Mouse (Mus musculus) ES-Bruce4 (cell line): ENCODE results near the gene Inpp5a. TPM values are rescaled to one million over a fixed set of nuclear protein-coding genes. Genes with fewer than 3 reads are reported as not detected.

Experiments
- H3K27ac ChIP-seq: 2 replicates; pipeline ENCODE4 v1.5.1; 2012; ENCODE audit warnings: low read length, inconsistent platforms; ENCODE audit not compliant: insufficient read depth
- H3K27me3 ChIP-seq: 2 replicates; pipeline ENCODE4 v1.6.1; 2012; ENCODE audit warnings: mild to moderate bottlenecking, low read length, inconsistent platforms; ENCODE audit not compliant: control insufficient read depth, poor library complexity, insufficient read depth, severe bottlenecking
- H3K36me3 ChIP-seq: 2 replicates; pipeline ENCODE4 v1.6.1; 2012; ENCODE audit warnings: inconsistent platforms, mild to moderate bottlenecking, low read length, moderate library complexity; ENCODE audit not compliant: control insufficient read depth, poor library complexity, insufficient read depth, severe bottlenecking
- H3K4me1 ChIP-seq: one replicate; pipeline ENCODE4 v1.8.1; 2011; ENCODE audit warnings: low read length; ENCODE audit not compliant: control insufficient read depth, insufficient read depth
- H3K4me3 ChIP-seq: 2 replicates; pipeline ENCODE4 v1.5.1; 2011; ENCODE audit warnings: low read depth, mild to moderate bottlenecking, low read length
- H3K9ac ChIP-seq: 2 replicates; pipeline ENCODE4 v1.6.1; 2012; ENCODE audit warnings: low read depth, mild to moderate bottlenecking, inconsistent platforms; ENCODE audit not compliant: poor library complexity, severe bottlenecking
- H3K9me3 ChIP-seq: replicated peaks from 2 replicates; pipeline ENCODE4 v1.6.1; 2012; ENCODE audit warnings: mild to moderate bottlenecking, low read length, inconsistent platforms; ENCODE audit not compliant: control insufficient read depth, poor library complexity, insufficient read depth, severe bottlenecking
- CTCF ChIP-seq: IDR thresholded peaks from one replicate; pipeline ENCODE4 v1.8.1; 2011; ENCODE audit warnings: low read depth, low read length
- EP300 ChIP-seq: IDR thresholded peaks from 2 replicates; pipeline ENCODE4 v1.6.1; 2011; ENCODE audit warnings: low read depth, low read length; ENCODE audit not compliant: insufficient read depth
- POLR2A ChIP-seq: IDR thresholded peaks from one replicate; pipeline ENCODE4 v1.8.1; 2011; ENCODE audit warnings: low read length; ENCODE audit not compliant: insufficient read depth
- polyA plus RNA-seq: library from polyadenylated mRNA; stranded (reverse); fragments of >200 nt; gene quantifications from 2 replicates; pipeline ENCODE4 v1.2.4, GENCODE M21; 2011; ENCODE audit warnings: low read depth; ENCODE audit not compliant: missing spikeins, insufficient read depth, insufficient read length

The Inpp5a gene
- polyA plus RNA-seq, 1 experiment, result 37.6 TPM

GRCm38 (mm10) chr7:139550086-139550783 is 161.3 kb downstream of the Inpp5a start:
- no peaks in the 10 kb centered on the region for H3K27me3 ChIP-seq
- H3K36me3 ChIP-seq, result no peaks in the 10 kb centered on the region
- TF ChIP-seq CTCF (no peak), POLR2A (no peak), EP300 (no peak)
- no peaks in the 10 kb centered on the region for H3K9me3 ChIP-seq
- no peaks in the 10 kb centered on the region for H3K4me1 ChIP-seq
- no peak overlapping the region for H3K4me3 ChIP-seq
- no peak overlapping the region for H3K9ac ChIP-seq
- no peak overlapping the region for H3K27ac ChIP-seq

GRCm38 (mm10) chr7:139551519-139551918 is 162.6 kb downstream of the Inpp5a start:
- no peaks in the 10 kb centered on the region for H3K9me3 ChIP-seq
- no peak overlapping the region for H3K27ac ChIP-seq
- TF ChIP-seq POLR2A (no peak), EP300 (no peak), CTCF (no peak)
- H3K9ac ChIP-seq, result no peak overlapping the region
- no peaks in the 10 kb centered on the region for H3K4me1 ChIP-seq
- H3K27me3 ChIP-seq, result no peaks in the 10 kb centered on the region
- H3K4me3 ChIP-seq, result no peak overlapping the region
- no peaks in the 10 kb centered on the region for H3K36me3 ChIP-seq

- no peaks in the 10 kb centered on the region for H3K9me3 ChIP-seq
- H3K4me1 ChIP-seq, result no peaks in the 10 kb centered on the region
- no peaks in the 10 kb centered on the region for H3K27me3 ChIP-seq
- H3K4me3 ChIP-seq, result no peak overlapping the region
- no peak overlapping the region for H3K9ac ChIP-seq
- H3K27ac ChIP-seq, result no peak overlapping the region
- no peak for TF ChIP-seq CTCF
- no peak for TF ChIP-seq POLR2A
- no peak for TF ChIP-seq EP300
- H3K36me3 ChIP-seq, result no peaks in the 10 kb centered on the region
Observed at GRCm38 (mm10) chr7:139556331-139556730, 167.4 kb downstream of the Inpp5a start.

GRCm38 (mm10) chr7:139556746-139557526 is 168.0 kb downstream of the Inpp5a start:
- H3K9me3 ChIP-seq, result no peaks in the 10 kb centered on the region
- H3K4me3 ChIP-seq, result no peak overlapping the region
- H3K4me1 ChIP-seq, result no peaks in the 10 kb centered on the region
- H3K9ac ChIP-seq, result no peak overlapping the region
- H3K27ac ChIP-seq, result no peak overlapping the region
- H3K27me3 ChIP-seq, result no peaks in the 10 kb centered on the region
- H3K36me3 ChIP-seq, result no peaks in the 10 kb centered on the region
- TF ChIP-seq EP300 (no peak), POLR2A (no peak), CTCF (no peak)

GRCm38 (mm10) chr7:139559659-139560058 is 170.8 kb downstream of the Inpp5a start:
- H3K36me3 ChIP-seq, result no peaks in the 10 kb centered on the region
- no peak overlapping the region for H3K27ac ChIP-seq
- no peaks in the 10 kb centered on the region for H3K4me1 ChIP-seq
- H3K4me3 ChIP-seq, result no peak overlapping the region
- H3K27me3 ChIP-seq, result no peaks in the 10 kb centered on the region
- no peaks in the 10 kb centered on the region for H3K9me3 ChIP-seq
- TF ChIP-seq CTCF (no peak), POLR2A (no peak), EP300 (no peak)
- H3K9ac ChIP-seq, result no peak overlapping the region

- H3K9ac ChIP-seq, result no peak overlapping the region
- H3K4me1 ChIP-seq, result no peaks in the 10 kb centered on the region
- no peak for TF ChIP-seq POLR2A
- TF ChIP-seq EP300, result no peak
- TF ChIP-seq CTCF, result no peak
- no peaks in the 10 kb centered on the region for H3K27me3 ChIP-seq
- no peaks in the 10 kb centered on the region for H3K36me3 ChIP-seq
- no peaks in the 10 kb centered on the region for H3K9me3 ChIP-seq
- H3K27ac ChIP-seq, result no peak overlapping the region
- no peak overlapping the region for H3K4me3 ChIP-seq
Observed at GRCm38 (mm10) chr7:139563425-139563824, 174.5 kb downstream of the Inpp5a start.
